Mouse (Mus musculus): ENCODE results near the gene Nfatc4. TPM values are rescaled to one million over a fixed set of nuclear protein-coding genes. Genes with fewer than 3 reads are reported as not detected.

The Nfatc4 gene
- polyA plus RNA-seq, 1 experiment from 2014 or later = not detected

- H3K4me3 ChIP-seq (ENCODE audit: inconsistent target) = no peak overlapping the region
- no peaks in the 10 kb centered on the region for H3K79me2 ChIP-seq (ENCODE audit: inconsistent target)
- H3K36me3 ChIP-seq (ENCODE audit: inconsistent target) = no peaks in the 10 kb centered on the region
- no peak overlapping the region for H3K27ac ChIP-seq
- 88% methylated on average over 1 of the region's 2 CpGs for WGBS (ENCODE audit: missing documents)
Measured at GRCm38 (mm10) chr14:55793461-55793860, 29.5 kb upstream of the Nfatc4 start.

- no peak overlapping the region for H3K4me3 ChIP-seq (ENCODE audit: inconsistent target)
- H3K27ac ChIP-seq = no peak overlapping the region
- no peaks in the 10 kb centered on the region for H3K36me3 ChIP-seq (ENCODE audit: inconsistent target)
- no peaks in the 10 kb centered on the region for H3K79me2 ChIP-seq (ENCODE audit: inconsistent target)
- 60% methylated on average over 2 of the region's 2 CpGs for WGBS (ENCODE audit: missing documents)
Measured at GRCm38 (mm10) chr14:55793946-55794345, 29.0 kb upstream of the Nfatc4 start.

DNA sequence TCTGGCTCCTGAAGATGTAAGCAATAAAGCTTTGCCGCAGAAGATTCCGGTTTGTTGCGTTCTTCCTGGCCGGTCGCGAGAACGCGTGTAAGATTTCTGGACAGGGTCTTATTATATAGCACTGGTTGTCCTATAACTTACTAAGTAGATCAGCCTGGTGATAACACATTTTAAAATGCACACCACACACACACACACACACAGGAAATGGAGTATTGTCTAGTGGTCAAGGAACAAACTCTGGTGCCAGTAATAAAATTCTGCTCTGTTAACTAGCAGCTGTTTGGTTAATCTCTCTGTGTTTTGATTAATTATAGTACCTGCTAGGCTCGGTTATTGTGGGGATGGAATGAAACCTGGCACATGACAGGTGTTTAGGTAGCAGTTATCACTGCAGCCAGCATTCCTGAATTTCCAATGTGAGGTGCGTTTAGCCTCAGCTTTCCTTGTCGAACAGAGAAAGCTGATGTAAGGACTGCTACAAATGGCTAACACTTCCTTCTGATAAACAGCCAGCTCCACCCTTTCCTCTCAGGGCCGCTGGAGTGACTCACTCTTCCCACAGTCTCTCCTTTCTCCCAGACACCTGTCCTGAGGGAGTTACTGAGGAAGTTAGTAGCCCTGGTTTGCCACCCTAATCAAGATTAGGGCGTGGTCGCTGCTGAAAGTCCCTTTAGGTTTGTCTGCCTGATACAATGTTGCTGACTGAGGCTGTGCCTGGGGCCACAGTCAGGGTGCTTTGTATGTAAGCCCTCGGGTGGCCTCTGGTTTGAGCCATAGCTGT, 27.4 kb upstream of the Nfatc4 start:
- H3K36me3 ChIP-seq (ENCODE audit: inconsistent target) = no peaks in the 10 kb centered on the region
- H3K79me2 ChIP-seq (ENCODE audit: inconsistent target) = no peaks in the 10 kb centered on the region
- H3K27ac ChIP-seq = no peak overlapping the region
- WGBS (ENCODE audit: missing documents) = 55% methylated on average over 12 of the region's 15 CpGs
- no peak overlapping the region for H3K4me3 ChIP-seq (ENCODE audit: inconsistent target)

DNA sequence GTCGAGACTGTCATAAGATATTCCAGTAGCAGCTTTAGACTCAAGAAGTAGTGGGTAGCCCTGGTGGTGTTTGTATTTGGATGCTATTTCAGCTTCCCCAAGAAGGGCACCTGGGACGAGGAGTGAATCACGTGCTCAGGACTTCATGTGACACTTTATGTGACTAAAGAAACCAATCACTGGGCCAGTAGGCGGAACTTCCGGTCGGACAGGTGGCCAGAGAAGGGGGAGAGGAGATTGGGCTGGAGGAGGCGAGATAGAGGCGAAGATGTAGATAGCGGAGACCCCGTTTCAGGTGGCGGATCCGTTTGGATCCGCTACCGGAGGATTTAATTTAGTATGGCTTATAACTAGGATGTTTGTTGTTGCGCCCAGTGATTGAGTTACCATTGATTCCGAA, 8.1 kb upstream of the Nfatc4 start:
- WGBS (ENCODE audit: missing documents) = 48% methylated on average over 16 of the region's 16 CpGs
- Histone ChIP-seq H3K79me2 (ENCODE audit: inconsistent target) (no peaks in the 10 kb centered on the region), H3K4me3 (ENCODE audit: inconsistent target) (peak overlapping the region; percentile 21; the same call in 1 of the 2 replicates), H3K27ac (0 out of 2 replicates have a peak overlapping the region, but pooled peaks have one; percentile 8), H3K36me3 (ENCODE audit: inconsistent target) (no peaks in the 10 kb centered on the region)

DNA sequence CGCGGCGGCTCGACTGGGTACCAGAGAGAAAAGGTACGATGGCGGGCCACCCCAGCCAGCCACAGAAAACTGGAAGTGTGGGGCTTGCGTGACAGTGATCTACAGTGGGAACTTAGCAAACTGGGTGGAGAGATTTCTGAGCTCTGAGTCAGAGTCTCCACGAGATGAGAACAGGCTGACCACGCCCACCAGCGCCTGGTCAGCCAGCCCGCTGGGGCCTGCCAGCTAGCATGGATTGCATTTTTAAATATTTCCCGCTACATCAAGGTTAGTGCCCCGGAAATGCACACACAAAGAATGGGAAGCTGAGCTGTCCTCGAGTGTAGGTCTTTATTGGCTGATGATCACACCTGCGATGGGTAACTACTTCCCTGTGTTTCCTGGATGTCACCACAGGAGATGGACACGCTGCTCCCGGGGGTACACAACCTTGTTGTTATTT, 7.6 kb upstream of the Nfatc4 start:
- no peaks in the 10 kb centered on the region for H3K36me3 ChIP-seq (ENCODE audit: inconsistent target)
- peak overlapping the region; percentile 21; the same call in 1 of the 2 replicates for H3K4me3 ChIP-seq (ENCODE audit: inconsistent target)
- WGBS (ENCODE audit: missing documents) = 37% methylated on average over 13 of the region's 17 CpGs
- no peaks in the 10 kb centered on the region for H3K79me2 ChIP-seq (ENCODE audit: inconsistent target)
- H3K27ac ChIP-seq = 0 out of 2 replicates have a peak overlapping the region, but pooled peaks have one; percentile 8

- WGBS (ENCODE audit: missing documents) = 83% methylated on average over 7 of the region's 7 CpGs
- Histone ChIP-seq H3K36me3 (ENCODE audit: inconsistent target) (no peaks in the 10 kb centered on the region), H3K27ac (no peak overlapping the region), H3K79me2 (ENCODE audit: inconsistent target) (no peaks in the 10 kb centered on the region), H3K4me3 (ENCODE audit: inconsistent target) (no peak overlapping the region)
Measured at GRCm38 (mm10) chr14:55819845-55820405, 3.0 kb upstream of the Nfatc4 start.

- Histone ChIP-seq H3K79me2 (ENCODE audit: inconsistent target) (no peaks in the 10 kb centered on the region), H3K36me3 (ENCODE audit: inconsistent target) (no peaks in the 10 kb centered on the region), H3K27ac (no peak overlapping the region), H3K4me3 (ENCODE audit: inconsistent target) (no peak overlapping the region)
- 89% methylated on average over 9 of the region's 9 CpGs for WGBS (ENCODE audit: missing documents)
Measured at GRCm38 (mm10) chr14:55820576-55820975, 2.4 kb upstream of the Nfatc4 start.

DNA sequence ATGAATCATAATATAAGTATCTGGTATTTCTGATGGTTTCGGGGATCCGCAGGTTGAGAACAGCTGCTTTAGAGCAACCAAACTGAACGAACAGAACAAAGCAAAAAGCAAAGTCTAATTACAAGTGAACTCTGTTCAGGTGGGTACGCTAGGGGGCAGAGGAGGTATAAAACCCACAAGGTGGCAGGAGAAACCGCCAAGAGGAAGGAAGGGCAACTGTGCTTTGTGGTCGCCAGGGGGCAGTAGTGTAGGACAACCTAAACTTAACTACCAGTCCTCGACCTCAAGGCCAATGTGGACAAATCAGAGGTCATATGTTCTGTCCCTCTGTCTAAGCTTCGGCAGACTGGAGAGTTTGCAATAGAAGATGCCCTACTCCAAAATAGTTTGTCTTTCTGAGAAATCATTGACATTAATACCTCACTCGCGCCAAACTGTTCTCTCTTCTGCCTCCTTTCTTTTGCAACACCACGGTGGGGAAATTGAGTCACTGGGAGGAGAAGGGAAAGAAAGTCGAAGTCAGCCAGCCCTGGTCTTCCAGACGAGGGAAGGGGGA, 431 bp upstream of the Nfatc4 start:
- WGBS (ENCODE audit: missing documents) = 11% methylated on average over 13 of the region's 13 CpGs
- H3K36me3 ChIP-seq (ENCODE audit: inconsistent target) = no peaks in the 10 kb centered on the region
- no peak overlapping the region for H3K4me3 ChIP-seq (ENCODE audit: inconsistent target)
- H3K79me2 ChIP-seq (ENCODE audit: inconsistent target) = no peaks in the 10 kb centered on the region
- H3K27ac ChIP-seq = no peak overlapping the region

DNA sequence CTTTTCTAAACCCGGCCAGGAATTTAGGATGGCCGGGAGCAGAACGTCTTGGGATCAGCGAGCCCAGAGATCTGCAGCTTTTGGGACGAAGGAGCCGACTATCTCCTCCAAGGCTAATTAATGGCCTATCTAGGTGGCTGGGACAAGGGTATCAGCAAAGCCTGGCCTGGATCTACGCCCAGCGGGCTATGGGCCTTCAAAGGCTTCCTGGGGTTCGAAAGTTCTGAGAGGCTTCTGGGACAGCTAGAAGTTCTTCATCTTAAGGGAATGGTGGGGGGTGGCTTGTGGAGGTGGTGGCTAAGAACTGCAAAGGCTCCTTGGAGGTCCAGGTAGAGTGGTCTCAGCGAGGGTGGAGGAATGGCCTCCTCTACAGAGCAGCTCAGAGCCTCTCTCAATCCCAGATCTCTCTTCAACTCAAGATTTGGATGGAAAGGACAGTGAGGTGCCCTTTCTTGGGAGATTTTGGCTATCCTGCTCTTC, 1.1 kb downstream of the Nfatc4 start:
- Histone ChIP-seq H3K36me3 (ENCODE audit: inconsistent target) (no peaks in the 10 kb centered on the region), H3K79me2 (ENCODE audit: inconsistent target) (no peaks in the 10 kb centered on the region), H3K4me3 (ENCODE audit: inconsistent target) (no peak overlapping the region), H3K27ac (no peak overlapping the region)
- WGBS (ENCODE audit: missing documents) = 44% methylated on average over 10 of the region's 10 CpGs

DNA sequence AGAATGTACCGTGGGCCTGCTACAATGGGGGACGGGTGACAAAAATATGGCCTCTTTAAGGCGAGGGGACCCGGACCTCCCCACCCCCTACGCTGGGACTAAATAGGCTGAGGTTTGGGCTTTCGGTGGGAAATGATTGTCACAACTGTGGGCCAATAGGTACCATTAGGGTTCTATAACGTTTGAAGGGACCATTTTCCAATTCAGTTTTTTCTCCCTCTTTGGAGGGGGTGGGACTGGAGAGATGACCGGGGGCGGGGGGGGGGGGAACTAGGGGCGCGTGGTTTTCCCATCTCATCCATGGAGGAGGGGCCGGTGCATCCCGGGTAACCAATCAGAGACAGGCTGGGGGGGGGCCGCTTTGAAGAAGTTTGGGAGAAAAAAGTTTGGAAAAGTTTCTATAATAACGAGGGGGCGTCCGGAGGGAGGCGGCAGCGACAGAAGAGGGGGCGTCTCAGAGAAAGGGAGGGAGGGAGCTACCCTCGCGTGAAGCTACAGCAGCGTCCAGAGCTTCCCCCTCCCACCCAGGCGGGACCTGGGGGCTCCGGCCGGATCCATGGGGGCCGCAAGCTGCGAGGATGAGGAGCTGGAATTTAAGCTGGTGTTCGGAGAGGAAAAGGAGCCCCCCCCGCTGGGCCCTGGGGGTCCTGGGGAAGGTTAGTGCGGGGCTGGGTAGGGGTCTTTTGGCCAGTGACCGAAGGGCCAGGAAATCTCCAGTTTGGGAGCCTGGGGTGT, 1.7 kb downstream of the Nfatc4 start:
- H3K36me3 ChIP-seq (ENCODE audit: inconsistent target) = no peaks in the 10 kb centered on the region
- WGBS (ENCODE audit: missing documents) = 20% methylated on average over 27 of the region's 32 CpGs
- no peaks in the 10 kb centered on the region for H3K79me2 ChIP-seq (ENCODE audit: inconsistent target)
- H3K27ac ChIP-seq = no peak overlapping the region
- no peak overlapping the region for H3K4me3 ChIP-seq (ENCODE audit: inconsistent target)

DNA sequence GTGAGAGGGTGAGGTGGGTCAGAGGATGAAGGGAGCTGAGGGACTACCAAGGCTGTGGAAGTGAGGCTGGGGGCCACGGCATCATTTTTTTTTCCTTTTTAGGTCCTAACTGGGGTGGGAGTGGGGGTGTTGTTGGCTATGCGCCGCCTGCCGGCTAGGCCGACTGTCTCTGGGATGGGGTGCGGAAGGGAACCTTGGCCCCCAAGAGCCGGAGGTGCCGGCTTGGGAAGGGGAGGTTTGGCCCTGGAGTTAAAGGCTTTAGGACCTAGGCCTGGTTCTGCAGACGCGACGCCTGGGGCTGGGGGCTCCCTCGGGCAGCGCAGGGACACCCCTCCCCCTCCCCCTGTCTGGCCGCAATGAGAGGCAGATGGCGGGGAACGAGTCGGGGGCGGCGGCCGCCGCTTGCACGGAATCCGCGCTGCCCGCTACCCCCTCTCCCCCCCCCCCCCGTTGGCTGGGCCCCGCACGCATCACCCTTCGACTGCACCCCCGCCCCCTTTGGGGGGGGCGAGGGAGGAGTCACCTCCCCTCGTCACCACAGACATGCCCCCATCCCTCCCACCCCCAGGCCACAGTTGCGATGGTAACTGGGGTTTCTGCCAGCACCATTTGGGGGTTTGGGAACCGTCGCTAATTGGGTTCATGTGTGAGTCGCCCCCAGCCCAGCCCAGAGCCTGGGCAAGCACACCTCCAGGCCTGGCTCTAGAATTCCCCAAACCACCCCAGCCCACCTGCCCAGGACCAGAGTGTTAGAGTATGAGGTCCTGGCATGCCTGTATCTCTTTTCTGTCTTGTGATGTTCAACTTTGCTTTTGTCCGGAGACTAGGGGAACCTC, 2.5 kb downstream of the Nfatc4 start:
- 4% methylated on average over 18 of the region's 37 CpGs for WGBS (ENCODE audit: missing documents)
- Histone ChIP-seq H3K27ac (no peak overlapping the region), H3K79me2 (ENCODE audit: inconsistent target) (no peaks in the 10 kb centered on the region), H3K36me3 (ENCODE audit: inconsistent target) (no peaks in the 10 kb centered on the region), H3K4me3 (ENCODE audit: inconsistent target) (no peak overlapping the region)

GRCm38 (mm10) chr14:55826142-55826541, 3.2 kb downstream of the Nfatc4 start:
- H3K36me3 ChIP-seq (ENCODE audit: inconsistent target) = no peaks in the 10 kb centered on the region
- no peak overlapping the region for H3K27ac ChIP-seq
- no peak overlapping the region for H3K4me3 ChIP-seq (ENCODE audit: inconsistent target)
- no peaks in the 10 kb centered on the region for H3K79me2 ChIP-seq (ENCODE audit: inconsistent target)
- WGBS (ENCODE audit: missing documents) = 38% methylated on average over 14 of the region's 15 CpGs

DNA sequence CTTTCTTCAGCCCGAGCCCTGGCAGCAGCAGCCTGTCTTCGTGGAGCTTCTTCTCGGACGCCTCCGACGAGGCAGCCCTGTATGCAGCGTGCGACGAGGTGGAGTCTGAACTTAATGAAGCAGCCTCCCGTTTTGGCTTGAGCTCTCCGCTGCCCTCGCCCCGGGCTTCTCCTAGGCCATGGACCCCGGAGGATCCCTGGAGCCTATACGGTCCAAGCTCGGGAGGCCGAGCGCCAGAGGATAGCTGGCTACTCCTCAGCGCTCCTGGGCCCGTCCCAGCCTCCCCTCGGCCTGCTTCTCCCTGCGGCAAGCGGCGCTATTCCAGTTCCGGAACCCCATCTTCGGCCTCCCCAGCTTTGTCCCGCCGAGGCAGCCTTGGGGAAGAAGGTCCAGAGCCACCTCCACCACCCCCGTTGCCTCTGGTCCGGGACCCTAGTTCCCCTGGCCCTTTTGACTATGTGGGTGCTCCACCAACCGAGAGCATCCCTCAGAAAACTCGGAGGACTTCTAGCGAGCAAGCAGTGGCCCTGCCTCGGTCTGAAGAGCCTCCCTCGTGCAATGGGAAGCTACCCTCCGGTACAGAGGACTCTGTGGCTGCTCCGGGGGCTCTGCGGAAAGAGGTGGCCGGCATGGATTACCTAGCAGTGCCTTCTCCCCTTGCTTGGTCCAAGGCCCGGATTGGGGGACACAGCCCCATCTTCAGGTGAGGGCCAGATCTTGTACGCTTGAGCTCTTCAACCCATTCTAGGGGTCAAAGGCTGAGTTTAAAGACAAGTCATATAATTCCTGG, 3.8 kb downstream of the Nfatc4 start:
- Histone ChIP-seq H3K27ac (no peak overlapping the region), H3K79me2 (ENCODE audit: inconsistent target) (no peaks in the 10 kb centered on the region), H3K4me3 (ENCODE audit: inconsistent target) (no peak overlapping the region), H3K36me3 (ENCODE audit: inconsistent target) (no peaks in the 10 kb centered on the region)
- WGBS (ENCODE audit: missing documents) = 64% methylated on average over 35 of the region's 41 CpGs
